Mouse (Mus musculus) bone marrow macrophage, adult 2 months (primary cell): ENCODE results near the gene Serpinb3a.

Experiments
- CTCF ChIP-seq: IDR thresholded peaks from 2 replicates; pipeline ENCODE4 v1.5.1; 2012; ENCODE audit warnings: low read depth, mild to moderate bottlenecking, low read length, moderate library complexity
- POLR2A ChIP-seq: IDR thresholded peaks from 2 replicates; pipeline ENCODE4 v1.6.1; 2012; ENCODE audit warnings: mild to moderate bottlenecking, low read depth, low read length, borderline replicate concordance

DNA sequence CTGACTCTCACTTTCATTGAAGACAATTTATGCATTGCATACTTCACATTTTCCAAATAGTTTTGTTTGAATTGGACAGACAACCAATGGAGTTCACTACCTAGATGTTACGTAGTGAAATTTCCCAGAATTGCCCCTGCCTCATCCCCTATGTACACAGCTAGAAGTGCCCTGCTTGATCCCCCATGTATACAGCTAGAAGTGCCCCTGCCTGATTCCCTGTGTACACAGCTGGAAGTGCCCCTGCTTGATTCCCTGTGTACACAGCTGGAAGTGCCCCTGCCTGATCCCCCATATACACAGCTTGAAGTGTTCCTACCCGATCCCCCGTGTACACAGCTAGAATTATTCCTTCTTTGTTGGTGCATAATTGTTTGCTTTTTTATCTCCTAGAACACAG lies 45.8 kb downstream of the Serpinb3a start:
- TF ChIP-seq CTCF = no peak
- TF ChIP-seq POLR2A = no peak
